Mouse (Mus musculus) limb, embryonic 11.5 days (tissue): Measurements from ENCODE around the gene Efna3. TPM values are rescaled to one million over a fixed set of nuclear protein-coding genes. Genes with fewer than 3 reads are reported as not detected.

Source experiments
- ATAC-seq: fragments of 200-750 bp; cut with Nextera tagmentation; 2 replicates; pipeline ENCODE4 v1.8.0; 2017; ENCODE audit warnings: low read depth; ENCODE audit not compliant: insufficient number of reproducible peaks, low FRiP score, low TSS enrichment
- DNase-seq: peaks from one replicate; pipeline ENCODE4 v3.0.0-alpha.2; 2015; ENCODE audit warnings: low spot score
- H3K27ac ChIP-seq: fragments of 300-500 bp; sonication (generic); replicated peaks from 2 replicates; pipeline ENCODE4 v1.5.1; 2014; ENCODE audit warnings: low read depth, mild to moderate bottlenecking, low read length
- H3K27me3 ChIP-seq: fragments of 300-500 bp; sonication (generic); 2 replicates; pipeline ENCODE4 v1.6.1; 2014; ENCODE audit warnings: mild to moderate bottlenecking, low read length, mixed read lengths; ENCODE audit not compliant: control insufficient read depth, insufficient read depth
- H3K36me3 ChIP-seq: fragments of 300-500 bp; sonication (generic); 2 replicates; pipeline ENCODE4 v1.6.1; 2014; ENCODE audit warnings: mild to moderate bottlenecking, low read length, moderate library complexity, mixed read lengths; ENCODE audit not compliant: control insufficient read depth, insufficient read depth
- H3K4me1 ChIP-seq: fragments of 300-500 bp; sonication (generic); 2 replicates; pipeline ENCODE4 v1.6.1; 2014; ENCODE audit warnings: low read length, mixed read lengths; ENCODE audit not compliant: control insufficient read depth, insufficient read depth
- H3K4me2 ChIP-seq: fragments of 300-500 bp; sonication (generic); 2 replicates; pipeline ENCODE4 v1.6.1; 2014; ENCODE audit warnings: low read depth, mild to moderate bottlenecking, moderate library complexity; ENCODE audit not compliant: severe bottlenecking
- H3K4me3 ChIP-seq: fragments of 300-500 bp; sonication (generic); 2 replicates; pipeline ENCODE4 v1.5.1; 2014; ENCODE audit warnings: low read depth, low read length
- H3K9ac ChIP-seq: fragments of 300-500 bp; sonication (generic); 2 replicates; pipeline ENCODE4 v1.6.1; 2014; ENCODE audit warnings: mild to moderate bottlenecking, low read length
- H3K9me3 ChIP-seq: fragments of 300-500 bp; sonication (generic); 2 replicates; pipeline ENCODE4 v1.6.1; 2016; ENCODE audit warnings: low read length; ENCODE audit not compliant: control insufficient read depth
- WGBS: fragments of 180-500 bp; shearing (Covaris S2); extraction: QIAGEN DNeasy Blood & Tissue Kit; methylation state at CpG from one replicate; pipeline ENCODE4 v1.1.7; 2014; 5-methylcytosine and 5-hydroxymethylcytosine counted together
- polyA plus RNA-seq: library from polyadenylated mRNA; unstranded; fragments of >200 nt; fragmentation: Nextera tagmentation; extraction: Ambion mirVana; gene quantifications from 2 replicates; pipeline ENCODE4 v1.2.1, GENCODE M21; 2014

Gene Efna3
- polyA plus RNA-seq, 1 experiment from 2014 or later = 19.3 TPM

DNA sequence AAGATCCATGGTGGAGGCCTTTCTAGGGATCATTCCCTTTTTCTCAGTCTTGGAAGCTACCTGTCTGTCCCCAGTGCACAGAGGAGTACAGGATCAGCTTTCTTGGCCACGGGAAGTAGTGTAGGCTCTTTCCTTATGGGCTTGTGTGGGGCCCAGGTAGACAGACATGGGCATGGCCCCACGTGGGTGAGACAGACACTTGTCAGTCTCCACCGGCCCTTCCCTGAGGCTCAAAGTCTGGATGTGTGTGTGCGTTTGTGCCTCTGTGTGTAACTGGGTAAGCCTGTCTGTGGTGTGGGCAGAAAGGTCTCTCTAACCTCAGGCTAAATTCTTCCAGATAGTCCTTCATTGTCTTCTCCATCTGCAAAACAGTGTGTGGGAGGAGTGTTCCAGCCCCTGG is 17.7 kb downstream of the Efna3 start:
- H3K27ac ChIP-seq = no peak overlapping the region
- no peak overlapping the region for H3K9ac ChIP-seq
- H3K4me3 ChIP-seq = no peak overlapping the region
- DNase-seq = no peak
- H3K36me3 ChIP-seq = no peaks in the 10 kb centered on the region
- no peaks in the 10 kb centered on the region for H3K27me3 ChIP-seq
- ATAC-seq = no peak
- H3K4me2 ChIP-seq = no peak overlapping the region
- 80% methylated on average over 4 of the region's 4 CpGs for WGBS
- no peaks in the 10 kb centered on the region for H3K4me1 ChIP-seq
- no peaks in the 10 kb centered on the region for H3K9me3 ChIP-seq

- 61% methylated on average over 6 of the region's 6 CpGs for WGBS
- no peaks in the 10 kb centered on the region for H3K27me3 ChIP-seq
- ATAC-seq (no peak), DNase-seq (no peak)
- no peaks in the 10 kb centered on the region for H3K4me1 ChIP-seq
- H3K27ac ChIP-seq = no peak overlapping the region
- no peaks in the 10 kb centered on the region for H3K9me3 ChIP-seq
- no peak overlapping the region for H3K9ac ChIP-seq
- H3K4me2 ChIP-seq = no peak overlapping the region
- H3K4me3 ChIP-seq = no peak overlapping the region
- no peaks in the 10 kb centered on the region for H3K36me3 ChIP-seq
These were observed 18.3 kb downstream of the Efna3 start for GRCm38 (mm10) chr3:89304440-89304839.

- whole genome bisulfite sequencing = 76% methylated on average over 2 of the region's 2 CpGs
- no peaks in the 10 kb centered on the region for H3K36me3 ChIP-seq
- DNase-seq (no peak), ATAC-seq (no peak)
- no peaks in the 10 kb centered on the region for H3K27me3 ChIP-seq
- H3K9ac ChIP-seq = no peak overlapping the region
- H3K4me1 ChIP-seq = no peaks in the 10 kb centered on the region
- H3K27ac ChIP-seq = no peak overlapping the region
- H3K9me3 ChIP-seq = no peaks in the 10 kb centered on the region
- no peak overlapping the region for H3K4me3 ChIP-seq
- H3K4me2 ChIP-seq = no peak overlapping the region
These were observed 22.3 kb downstream of the Efna3 start for GRCm38 (mm10) chr3:89300514-89300913.

GRCm38 (mm10) chr3:89300071-89300470 is 22.7 kb downstream of the Efna3 start:
- Histone ChIP-seq H3K36me3 (no peaks in the 10 kb centered on the region), H3K4me3 (no peak overlapping the region), H3K27me3 (no peaks in the 10 kb centered on the region), H3K9me3 (no peaks in the 10 kb centered on the region), H3K9ac (no peak overlapping the region; the same call in 1 of the 2 replicates), H3K4me1 (no peaks in the 10 kb centered on the region), H3K4me2 (peak overlapping the region; percentile 46; the same call in 1 of the 2 replicates), H3K27ac (no peak overlapping the region)
- no peak for DNase-seq
- ATAC-seq = no peak
- WGBS = 64% methylated on average over 1 of the region's 1 CpGs

DNA sequence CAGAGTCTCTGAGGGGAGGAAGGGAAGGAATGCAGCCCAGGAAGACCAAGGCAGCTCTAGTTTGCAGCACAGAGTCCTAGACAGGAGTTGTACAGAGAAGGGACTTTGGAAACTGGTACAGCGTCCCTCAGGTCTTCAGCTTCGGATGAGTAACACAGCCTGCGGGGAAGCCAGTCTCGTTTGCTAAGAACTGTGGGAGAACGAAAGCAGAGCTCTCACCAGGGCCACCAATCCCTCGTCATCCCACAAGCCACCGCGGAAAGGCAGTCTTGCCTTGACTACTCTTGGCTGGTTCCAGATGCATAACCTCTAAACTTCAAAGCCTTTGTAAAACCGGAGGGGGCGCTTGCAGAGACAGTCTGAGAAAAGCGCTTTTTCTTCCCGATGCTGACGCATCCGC is 23.3 kb downstream of the Efna3 start:
- Histone ChIP-seq H3K27ac (no peak overlapping the region), H3K9ac (peak overlapping the region; percentile 38), H3K36me3 (no peaks in the 10 kb centered on the region), H3K4me1 (no peaks in the 10 kb centered on the region), H3K4me2 (peak overlapping the region; percentile 46), H3K9me3 (no peaks in the 10 kb centered on the region), H3K4me3 (no peak overlapping the region), H3K27me3 (no peaks in the 10 kb centered on the region)
- WGBS = 3% methylated on average over 14 of the region's 14 CpGs
- ATAC-seq = no peak
- DNase-seq = peak; percentile 69

DNA sequence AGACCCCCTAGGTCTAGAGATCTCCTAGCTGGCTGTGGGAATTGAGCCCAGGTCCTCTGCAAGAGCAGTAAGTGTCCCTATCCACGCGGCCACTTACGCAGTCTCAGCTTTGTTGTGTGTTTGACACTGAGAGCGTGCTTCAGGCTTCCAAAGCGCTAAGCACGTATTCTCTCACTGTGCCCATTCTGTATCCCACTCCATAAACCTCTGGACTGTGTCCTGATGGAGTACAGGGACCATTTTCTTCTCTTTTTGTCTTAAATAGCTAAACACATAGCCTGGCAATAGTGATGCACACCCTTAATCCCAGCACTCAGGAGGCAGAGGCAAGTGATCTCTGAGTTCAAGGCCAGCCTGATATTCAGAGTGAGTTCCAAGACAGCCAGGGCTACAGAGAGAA is 23.9 kb downstream of the Efna3 start:
- H3K4me2 ChIP-seq = no peak overlapping the region
- DNase-seq = no peak
- no peaks in the 10 kb centered on the region for H3K27me3 ChIP-seq
- ATAC-seq = no peak
- no peak overlapping the region for H3K4me3 ChIP-seq
- H3K9me3 ChIP-seq = no peaks in the 10 kb centered on the region
- H3K4me1 ChIP-seq = no peaks in the 10 kb centered on the region
- H3K9ac ChIP-seq = no peak overlapping the region
- WGBS = 84% methylated on average over 6 of the region's 6 CpGs
- no peaks in the 10 kb centered on the region for H3K36me3 ChIP-seq
- no peak overlapping the region for H3K27ac ChIP-seq

- WGBS = 86% methylated on average over 11 of the region's 11 CpGs
- Histone ChIP-seq H3K9me3 (no peaks in the 10 kb centered on the region), H3K27ac (no peak overlapping the region), H3K4me2 (no peak overlapping the region), H3K9ac (no peak overlapping the region), H3K36me3 (no peaks in the 10 kb centered on the region), H3K27me3 (no peaks in the 10 kb centered on the region), H3K4me3 (no peak overlapping the region), H3K4me1 (no peaks in the 10 kb centered on the region)
- ATAC-seq = no peak
- DNase-seq = no peak
These were observed 25.9 kb downstream of the Efna3 start for GRCm38 (mm10) chr3:89296761-89297396.

DNA sequence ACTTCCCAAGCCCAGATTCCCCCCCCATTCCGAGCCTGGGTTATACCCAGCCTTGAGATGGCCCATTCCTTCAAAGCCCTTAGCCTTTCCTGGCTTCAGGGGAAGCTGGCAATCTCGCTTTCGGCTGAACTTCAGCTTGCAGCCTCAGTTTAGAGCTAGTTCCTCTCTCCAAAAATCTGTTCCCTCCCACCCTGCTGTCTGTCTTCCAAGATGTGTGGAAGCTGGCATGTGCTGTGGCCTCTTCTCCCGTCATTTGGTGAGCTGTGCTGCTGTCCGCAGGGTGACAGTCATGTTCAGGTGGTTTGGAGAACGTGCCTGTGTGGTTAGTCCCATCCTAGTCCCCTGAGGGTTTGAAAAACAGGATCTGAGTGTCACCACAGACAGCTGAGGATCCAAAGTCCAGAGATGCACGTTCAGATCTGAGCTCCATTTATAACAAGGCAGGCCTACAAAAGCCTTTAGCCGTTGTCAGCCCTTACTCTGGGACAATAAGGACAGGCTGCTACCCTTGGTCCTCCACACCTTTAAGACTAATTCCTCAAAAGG is 27.0 kb downstream of the Efna3 start:
- H3K27ac ChIP-seq = no peak overlapping the region
- DNase-seq (no peak), ATAC-seq (no peak)
- WGBS = 86% methylated on average over 8 of the region's 8 CpGs
- no peaks in the 10 kb centered on the region for H3K4me1 ChIP-seq
- H3K36me3 ChIP-seq = no peaks in the 10 kb centered on the region
- no peak overlapping the region for H3K4me3 ChIP-seq
- H3K9ac ChIP-seq = no peak overlapping the region
- no peaks in the 10 kb centered on the region for H3K27me3 ChIP-seq
- H3K4me2 ChIP-seq = no peak overlapping the region
- H3K9me3 ChIP-seq = no peaks in the 10 kb centered on the region

GRCm38 (mm10) chr3:89294195-89294594 is 28.6 kb downstream of the Efna3 start:
- 82% methylated on average over 5 of the region's 5 CpGs for WGBS
- no peak overlapping the region for H3K4me2 ChIP-seq
- no peak overlapping the region for H3K27ac ChIP-seq
- no peaks in the 10 kb centered on the region for H3K27me3 ChIP-seq
- DNase-seq (no peak), ATAC-seq (no peak)
- no peak overlapping the region for H3K9ac ChIP-seq
- H3K36me3 ChIP-seq = no peaks in the 10 kb centered on the region
- H3K4me1 ChIP-seq = no peaks in the 10 kb centered on the region
- no peak overlapping the region for H3K4me3 ChIP-seq
- H3K9me3 ChIP-seq = no peaks in the 10 kb centered on the region
